Mouse (Mus musculus) brown adipose tissue, adult 24 weeks (tissue): ENCODE data around the gene Sp1. TPM values are rescaled to one million over a fixed set of nuclear protein-coding genes. Genes with fewer than 3 reads are reported as not detected.

ENCODE experiments used
- H3K27ac ChIP-seq: fragments of 200-500 bp; replicated peaks from 2 replicates; pipeline ENCODE4 v1.5.1; 2012; ENCODE audit warnings: low read depth, mild to moderate bottlenecking, low read length
- H3K4me1 ChIP-seq: fragments of 200-500 bp; 2 replicates; pipeline ENCODE4 v1.6.1; 2012; ENCODE audit warnings: low read length, mixed read lengths; ENCODE audit not compliant: control insufficient read depth, insufficient read depth, insufficient read length
- H3K4me3 ChIP-seq: fragments of 200-500 bp; 2 replicates; pipeline ENCODE4 v1.5.1; 2012; ENCODE audit warnings: low read depth, mild to moderate bottlenecking, low read length, moderate library complexity; ENCODE audit not compliant: insufficient read depth
- polyA plus RNA-seq: library from polyadenylated mRNA; stranded (reverse); fragments of >200 nt; gene quantifications from 2 replicates; pipeline ENCODE4 v1.2.4, GENCODE M21; 2012; ENCODE audit not compliant: missing spikeins, insufficient read depth, insufficient read length

The Sp1 gene
- polyA plus RNA-seq, 1 experiment, result 16.1 TPM

- H3K27ac ChIP-seq, result no peak overlapping the region
- H3K4me3 ChIP-seq, result no peak overlapping the region
- no peaks in the 10 kb centered on the region for H3K4me1 ChIP-seq
These were observed 22.3 kb upstream of the Sp1 start for GRCm38 (mm10) chr15:102383671-102384070.

- H3K4me3 ChIP-seq, result no peak overlapping the region
These were observed 19.3 kb upstream of the Sp1 start for GRCm38 (mm10) chr15:102386640-102387039.

GRCm38 (mm10) chr15:102388942-102389341 is 17.0 kb upstream of the Sp1 start:
- H3K4me1 ChIP-seq, result no peaks in the 10 kb centered on the region
- H3K27ac ChIP-seq, result no peak overlapping the region
- H3K4me3 ChIP-seq, result no peak overlapping the region

More at GRCm38 (mm10) chr15:102386640-102387039, 19.3 kb upstream of the Sp1 start:
- no peak overlapping the region for H3K27ac ChIP-seq
- no peaks in the 10 kb centered on the region for H3K4me1 ChIP-seq

- Histone ChIP-seq H3K4me1 (peaks cover 9% of the 10 kb centered on the region), H3K27ac (peak overlapping the region; percentile 44)
These were observed 13.4 kb upstream of the Sp1 start for GRCm38 (mm10) chr15:102392520-102392919.

GRCm38 (mm10) chr15:102393584-102394014 is 12.3 kb upstream of the Sp1 start:
- no peak overlapping the region for H3K4me3 ChIP-seq
- H3K4me1 ChIP-seq, result peaks cover 13% of the 10 kb centered on the region
- peak overlapping the region; percentile 88 for H3K27ac ChIP-seq

More at GRCm38 (mm10) chr15:102392520-102392919, 13.4 kb upstream of the Sp1 start:
- H3K4me3 ChIP-seq, result no peak overlapping the region

- Histone ChIP-seq H3K4me3 (no peak overlapping the region), H3K4me1 (peaks cover 15% of the 10 kb centered on the region), H3K27ac (peak overlapping the region; percentile 88)
These were observed 10.9 kb upstream of the Sp1 start for GRCm38 (mm10) chr15:102395061-102395460.

GRCm38 (mm10) chr15:102398629-102399028 is 7.3 kb upstream of the Sp1 start:
- Histone ChIP-seq H3K4me3 (peak overlapping the region; percentile 63), H3K4me1 (peaks cover 19% of the 10 kb centered on the region), H3K27ac (peak overlapping the region; percentile 96)

- peaks cover 20% of the 10 kb centered on the region for H3K4me1 ChIP-seq
- H3K4me3 ChIP-seq, result peak overlapping the region; percentile 63
- peak overlapping the region; percentile 96 for H3K27ac ChIP-seq
These were observed 6.4 kb upstream of the Sp1 start for GRCm38 (mm10) chr15:102399229-102400221.

GRCm38 (mm10) chr15:102400476-102401045 is 5.4 kb upstream of the Sp1 start:
- H3K4me1 ChIP-seq, result peaks cover 17% of the 10 kb centered on the region; the same call in 1 of the 2 replicates
- peak overlapping the region; percentile 63; the same call in 1 of the 2 replicates for H3K4me3 ChIP-seq
- peak overlapping the region; percentile 96 for H3K27ac ChIP-seq

- H3K4me1 ChIP-seq, result peaks cover 13% of the 10 kb centered on the region; the same call in 1 of the 2 replicates
- H3K27ac ChIP-seq, result 0 out of 2 replicates have a peak overlapping the region, but pooled peaks have one; percentile 35
These were observed 4.7 kb upstream of the Sp1 start for GRCm38 (mm10) chr15:102401278-102401677.

GRCm38 (mm10) chr15:102402210-102402609 is 3.7 kb upstream of the Sp1 start:
- no peak overlapping the region; the same call in 1 of the 2 replicates for H3K27ac ChIP-seq
- peaks cover 13% of the 10 kb centered on the region; the same call in 1 of the 2 replicates for H3K4me1 ChIP-seq
- no peak overlapping the region for H3K4me3 ChIP-seq

More at GRCm38 (mm10) chr15:102401278-102401677, 4.7 kb upstream of the Sp1 start:
- no peak overlapping the region for H3K4me3 ChIP-seq

GRCm38 (mm10) chr15:102404608-102405488 is 1.1 kb upstream of the Sp1 start:
- Histone ChIP-seq H3K27ac (peak overlapping the region; percentile 99), H3K4me3 (peak overlapping the region; percentile 70), H3K4me1 (peaks cover 16% of the 10 kb centered on the region)

- peaks cover 12% of the 10 kb centered on the region for H3K4me1 ChIP-seq
- peak overlapping the region; percentile 53 for H3K4me3 ChIP-seq
- H3K27ac ChIP-seq, result peak overlapping the region; percentile 56; the same call in 1 of the 2 replicates
These were observed 411 bp downstream of the Sp1 start for GRCm38 (mm10) chr15:102406196-102406911.
